Mouse (Mus musculus) layer of hippocampus, postnatal 25 days (tissue): ENCODE measurements at regions not wholly inside any gene's neighbourhood (a gene's known extent, or its start where the extent isn't known, plus 50 kb on each side); places are given as distances from the start of the nearest gene placed in this dataset.

Experiments used
- DNase-seq, 2 experiments: peaks; one replicate each; pipeline ENCODE4 v3.0.0; 2022; ENCODE audit warnings: mixed read lengths in 2 of 2, low spot score in 1 of 2; ENCODE audit errors: extremely low spot score in 1 of 2
- microRNA-seq, 2 experiments: library from miRNA; unstranded; fragments of <30 nt; microRNA quantifications; one replicate each; pipeline ENCODE4 v1.2.0; 2021

DNA sequence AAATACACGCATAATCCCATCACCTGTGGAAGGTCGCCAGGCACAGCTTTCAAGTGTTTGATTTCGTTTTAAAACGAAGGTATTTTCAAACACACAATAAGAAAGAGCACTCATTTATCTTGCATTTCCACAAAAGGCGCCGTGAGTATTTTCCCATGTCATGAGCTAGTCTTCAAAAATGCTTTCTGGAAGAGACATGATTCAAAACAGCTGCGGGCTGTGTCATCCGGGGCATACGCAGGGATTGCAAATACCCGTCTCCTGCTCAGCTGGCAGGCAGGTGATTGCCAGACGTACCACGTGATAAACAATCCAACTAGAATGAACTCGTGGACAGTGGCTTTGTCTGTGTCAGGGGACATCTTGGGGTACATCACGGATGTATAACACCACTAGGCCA, 66.5 kb upstream of the Zbtb40 start:
- DNase-seq, result no peak

DNA sequence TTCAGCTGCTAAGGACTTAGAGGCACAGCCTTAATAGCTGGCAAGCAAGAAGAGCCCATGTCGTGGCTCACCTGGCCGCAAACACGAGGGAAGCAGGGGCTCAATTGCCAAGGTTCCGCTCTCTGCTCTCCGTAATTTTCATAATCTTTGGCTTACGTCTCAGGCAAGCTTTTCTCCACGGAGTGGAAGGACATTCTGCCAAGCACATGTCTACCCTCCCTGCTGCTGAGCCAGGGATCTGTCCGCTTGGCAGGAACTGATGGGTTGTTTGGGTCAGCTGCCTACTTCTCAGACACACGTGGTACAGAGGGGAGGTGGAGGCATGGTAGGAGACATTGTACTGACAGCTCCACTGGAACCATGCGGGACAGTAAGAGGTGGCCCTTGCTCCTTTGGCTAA, 61.7 kb upstream of the Zbtb40 start:
- DNase-seq, result no peak

- no peak for DNase-seq
Measured at GRCm38 (mm10) chr4:137104447-137105044, 55.9 kb upstream of the Zbtb40 start.

DNA sequence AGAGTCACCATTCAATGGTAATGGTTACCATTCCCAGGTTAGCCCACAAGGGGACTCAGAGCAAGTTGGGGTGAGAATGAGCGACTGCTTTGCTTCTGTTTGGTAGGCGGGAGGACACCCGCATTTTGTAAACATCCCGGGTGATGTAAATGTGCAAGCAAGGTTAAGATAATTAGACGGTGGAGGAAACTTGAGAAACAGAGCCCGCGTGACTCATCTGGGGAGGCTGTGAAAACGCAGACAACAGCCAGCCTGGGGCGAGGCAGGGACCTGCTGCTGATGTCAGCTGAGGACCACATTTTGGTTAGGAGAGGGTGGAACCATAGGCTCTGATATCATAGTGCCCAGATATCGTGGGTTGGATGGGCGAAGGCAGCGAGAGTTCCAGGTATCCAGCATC, 52.6 kb upstream of the Zbtb40 start:
- no peak for DNase-seq

- DNase-seq, result no peak
Measured at GRCm38 (mm10) chr4:137100756-137101155, 52.2 kb upstream of the Zbtb40 start.

Small RNA genes in the stretch of these regions (microRNA-seq; reads per million reads assigned to microRNA genes)
- gene Gm23263 (0 reads per million in 2 experiments), gene Gm25399 (0 reads per million in 2 experiments)
